Mouse (Mus musculus): Measurements from ENCODE around the gene Nol8. TPM values are rescaled to one million over a fixed set of nuclear protein-coding genes. Genes with fewer than 3 reads are reported as not detected.

The Nol8 gene
- total and polyA plus RNA-seq, 2 experiments from 2014 or later: 9.2 to 10.8 TPM

DNA sequence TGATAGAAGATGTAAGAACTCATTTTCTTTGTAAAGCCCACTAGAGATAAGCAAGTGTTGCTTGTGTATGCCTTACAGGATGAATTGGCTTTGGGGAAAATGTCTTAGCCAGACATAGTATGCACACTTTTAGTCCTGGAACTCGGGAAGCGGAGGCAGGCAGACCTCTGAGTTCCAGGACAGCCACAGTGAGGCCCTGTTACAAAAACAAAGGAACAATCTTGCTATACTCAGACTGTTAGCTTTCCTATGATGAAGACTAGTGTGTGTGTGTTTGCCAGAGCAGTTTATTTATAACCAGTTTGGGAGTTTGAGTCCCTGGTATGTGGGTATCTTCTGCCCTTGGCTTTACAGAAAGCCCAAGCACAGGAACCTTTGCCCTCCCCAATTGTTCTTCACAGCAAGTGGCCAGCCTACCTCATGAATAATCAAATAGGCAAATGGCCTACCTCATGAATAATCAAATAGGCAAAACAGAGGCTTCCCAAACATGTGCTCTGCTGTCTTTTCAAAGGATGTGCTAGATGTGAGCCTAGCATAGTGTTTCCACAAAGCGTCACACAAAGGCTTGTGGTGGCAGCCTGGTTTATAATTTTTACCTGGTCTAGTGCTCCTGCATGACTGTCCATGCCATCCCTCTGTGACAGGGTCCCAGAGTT, 53.3 kb downstream of the Nol8 start:
- Histone ChIP-seq H3K27me3 (ENCODE audit: insufficient read depth, low read length) (no peaks in the 10 kb centered on the region), H3K27ac (ENCODE audit: low read depth, low read length) (no peak overlapping the region), H3K9ac (replicated peaks; ENCODE audit: low read length, poor library complexity, severe bottlenecking) (no peak overlapping the region), H3K4me1 (ENCODE audit: insufficient read depth, low read length) (no peaks in the 10 kb centered on the region), H3K4me2 (ENCODE audit: low read depth, low read length, poor library complexity, severe bottlenecking) (no peak overlapping the region), H3K36me3 (ENCODE audit: insufficient read depth, low read length) (peaks cover 81% of the 10 kb centered on the region), H3K4me3 (ENCODE audit: low read depth, low read length) (no peak overlapping the region), H3K9me3 (ENCODE audit: low read length) (no peaks in the 10 kb centered on the region)
- no peak for TF ChIP-seq CTCF (IDR thresholded peaks at IDR 0.05)
- DNase-seq (ENCODE audit: low spot score) (peak; percentile 12), ATAC-seq (ENCODE audit: low FRiP score) (no peak)
- WGBS: 45% methylated on average over 3 of the region's 3 CpGs

DNA sequence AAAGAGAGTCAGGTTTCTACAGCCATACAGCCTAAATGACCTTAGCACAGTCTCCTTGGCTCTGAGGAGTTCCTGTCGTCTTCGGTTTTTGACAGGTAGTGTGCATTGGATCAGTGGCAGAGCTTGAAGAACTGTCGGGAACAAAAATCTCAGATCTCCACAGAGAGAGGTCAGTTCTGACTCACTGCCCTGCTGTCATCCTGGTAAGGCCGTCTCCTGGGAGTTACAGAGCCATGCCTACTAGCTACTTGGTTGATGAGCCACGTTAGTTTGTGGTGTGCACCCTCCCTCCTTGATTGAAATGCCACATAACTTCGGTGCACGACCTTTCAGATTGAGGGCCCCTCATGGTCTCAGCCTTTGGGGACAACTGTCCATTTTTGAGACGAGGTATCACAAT, 55.4 kb downstream of the Nol8 start:
- no peak for DNase-seq (ENCODE audit: low spot score)
- 95% methylated on average over 8 of the region's 8 CpGs for WGBS

DNA sequence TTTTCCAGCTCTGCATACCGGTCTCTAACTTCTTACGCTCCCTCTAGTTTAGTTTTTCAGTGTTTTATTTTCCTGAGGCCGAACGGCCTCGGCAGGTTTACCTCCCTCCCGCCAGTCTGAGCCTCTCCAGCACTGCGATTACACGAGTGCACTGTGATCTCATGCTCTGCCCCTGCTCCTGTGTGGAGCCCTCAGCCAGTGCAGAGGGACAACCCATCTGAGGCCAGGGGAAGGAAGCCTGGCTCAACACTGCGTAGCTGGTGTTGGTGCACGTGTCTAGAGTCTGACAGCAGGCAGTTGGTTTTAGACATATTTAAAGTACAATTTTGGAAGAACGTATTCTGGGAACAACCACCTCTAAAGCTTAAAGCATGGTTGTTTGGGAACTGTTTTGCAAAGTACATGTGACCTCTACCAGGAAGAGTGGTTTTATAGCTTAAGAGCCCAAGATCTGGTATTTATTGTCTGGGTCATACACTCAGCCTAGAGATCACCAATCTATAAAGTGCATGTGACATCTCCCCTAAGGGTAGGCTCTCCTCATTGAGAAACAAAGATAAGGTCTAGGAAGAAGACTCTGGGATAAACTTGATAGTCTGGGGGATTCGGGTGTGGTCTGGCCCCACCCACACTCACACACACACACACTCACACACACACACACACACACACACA, 59.3 kb downstream of the Nol8 start:
- peaks cover 70% of the 10 kb centered on the region for H3K36me3 ChIP-seq (ENCODE audit: insufficient read depth, low read length)
- no peak overlapping the region for H3K27ac ChIP-seq (ENCODE audit: low read depth, low read length)
- H3K9me3 ChIP-seq (ENCODE audit: low read length): no peaks in the 10 kb centered on the region
- WGBS: 96% methylated on average over 12 of the region's 12 CpGs
- DNase-seq (ENCODE audit: low spot score) (no peak), ATAC-seq (ENCODE audit: low FRiP score) (no peak)
- no peak overlapping the region for H3K4me2 ChIP-seq (ENCODE audit: low read depth, low read length, poor library complexity, severe bottlenecking)
- no peaks in the 10 kb centered on the region for H3K4me1 ChIP-seq (ENCODE audit: insufficient read depth, low read length)
- H3K9ac ChIP-seq (replicated peaks; ENCODE audit: low read length, poor library complexity, severe bottlenecking): no peak overlapping the region
- H3K27me3 ChIP-seq (ENCODE audit: insufficient read depth, low read length): no peaks in the 10 kb centered on the region
- TF ChIP-seq CTCF (IDR thresholded peaks at IDR 0.05): no peak
- H3K4me3 ChIP-seq (ENCODE audit: low read depth, low read length): no peak overlapping the region

More for the DNA sequence above, 55.4 kb downstream of the Nol8 start:
- Histone ChIP-seq H3K36me3 (ENCODE audit: insufficient read depth, low read length) (peaks cover 79% of the 10 kb centered on the region), H3K4me2 (ENCODE audit: low read depth, low read length, poor library complexity, severe bottlenecking) (no peak overlapping the region), H3K4me3 (ENCODE audit: low read depth, low read length) (no peak overlapping the region), H3K27ac (ENCODE audit: low read depth, low read length) (no peak overlapping the region), H3K27me3 (ENCODE audit: insufficient read depth, low read length) (no peaks in the 10 kb centered on the region), H3K9me3 (ENCODE audit: low read length) (no peaks in the 10 kb centered on the region), H3K9ac (replicated peaks; ENCODE audit: low read length, poor library complexity, severe bottlenecking) (no peak overlapping the region), H3K4me1 (ENCODE audit: insufficient read depth, low read length) (no peaks in the 10 kb centered on the region)
- no peak for ATAC-seq (ENCODE audit: low FRiP score)
- TF ChIP-seq CTCF (IDR thresholded peaks at IDR 0.05): no peak

DNA sequence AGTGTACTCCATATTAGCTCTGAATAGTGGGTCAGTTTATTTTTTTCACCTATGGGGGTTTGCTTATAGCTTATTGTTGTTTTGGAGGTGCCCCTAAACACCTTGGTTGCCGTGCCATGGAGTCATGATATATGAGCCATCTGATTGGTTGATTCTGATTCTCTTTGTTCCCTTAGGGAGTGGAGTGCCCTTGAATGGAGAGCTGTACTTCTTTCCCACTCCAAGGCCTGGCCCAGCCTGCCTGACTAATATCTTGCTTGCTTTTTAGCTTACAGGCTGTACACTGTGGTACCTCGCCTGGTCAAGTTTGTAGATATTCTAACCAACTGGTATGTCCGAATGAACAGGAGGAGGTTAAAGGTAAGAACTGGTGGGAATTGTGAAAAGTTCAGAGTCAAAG, 66.4 kb downstream of the Nol8 start:
- ATAC-seq (ENCODE audit: low FRiP score): no peak

More for the DNA sequence above, 66.4 kb downstream of the Nol8 start:
- no peak overlapping the region for H3K9ac ChIP-seq (replicated peaks; ENCODE audit: low read length, poor library complexity, severe bottlenecking)
- no peak overlapping the region for H3K4me2 ChIP-seq (ENCODE audit: low read depth, low read length, poor library complexity, severe bottlenecking)
- H3K9me3 ChIP-seq (ENCODE audit: low read length): no peaks in the 10 kb centered on the region
- no peaks in the 10 kb centered on the region for H3K4me1 ChIP-seq (ENCODE audit: insufficient read depth, low read length)
- DNase-seq (ENCODE audit: low spot score): no peak
- no peak overlapping the region for H3K4me3 ChIP-seq (ENCODE audit: low read depth, low read length)
- no peak for TF ChIP-seq CTCF (IDR thresholded peaks at IDR 0.05)
- H3K36me3 ChIP-seq (ENCODE audit: insufficient read depth, low read length): peaks cover 87% of the 10 kb centered on the region
- 93% methylated on average over 3 of the region's 3 CpGs for WGBS
- H3K27me3 ChIP-seq (ENCODE audit: insufficient read depth, low read length): no peaks in the 10 kb centered on the region
- no peak overlapping the region for H3K27ac ChIP-seq (ENCODE audit: low read depth, low read length)

Other genes starting within 250 kb of the Nol8 start
- gene Ippk, start 231.8 kb upstream of the Nol8 start, total RNA-seq (2014; rRNA removed): 11.9 TPM in 2 replicates
- gene Ippk, start 231.8 kb upstream of the Nol8 start, polyA plus RNA-seq (2015; fragmentation: Nextera tagmentation; extraction: Ambion mirVana): 10.4 and 10.9 TPM in 2 replicates
- 0.14 and 0.38 TPM in 2 replicates for gene Tes3-ps, start 159.8 kb upstream of the Nol8 start, total RNA-seq (2014; rRNA removed)
- 0.34 and 0.70 TPM in 2 replicates for gene Tes3-ps, start 159.8 kb upstream of the Nol8 start, polyA plus RNA-seq (2015; fragmentation: Nextera tagmentation; extraction: Ambion mirVana)
- 2.4 and 2.7 TPM in 2 replicates for gene Ecm2, start 148.3 kb upstream of the Nol8 start, total RNA-seq (2014; rRNA removed)
- 1.3 and 1.4 TPM in 2 replicates for gene Ecm2, start 148.3 kb upstream of the Nol8 start, polyA plus RNA-seq (2015; fragmentation: Nextera tagmentation; extraction: Ambion mirVana)
- gene Aspn, start 108.6 kb upstream of the Nol8 start, total RNA-seq (2014; rRNA removed): 0.71 and 1.6 TPM in 2 replicates
- gene Aspn, start 108.6 kb upstream of the Nol8 start, polyA plus RNA-seq (2015; fragmentation: Nextera tagmentation; extraction: Ambion mirVana): 0.74 and 0.80 TPM in 2 replicates
- 0.61 and 1.1 TPM in 2 replicates for gene Omd, start 70.6 kb upstream of the Nol8 start, total RNA-seq (2014; rRNA removed)
- gene Omd, start 70.6 kb upstream of the Nol8 start, polyA plus RNA-seq (2015; fragmentation: Nextera tagmentation; extraction: Ambion mirVana): 1.1 and 1.6 TPM in 2 replicates
- gene Ogn, start 45.0 kb upstream of the Nol8 start, total RNA-seq (2014; rRNA removed): 19.7 and 20.7 TPM in 2 replicates
- gene Ogn, start 45.0 kb upstream of the Nol8 start, polyA plus RNA-seq (2015; fragmentation: Nextera tagmentation; extraction: Ambion mirVana): 13.8 and 15.5 TPM in 2 replicates
- gene Cenpp, start 293 bp upstream of the Nol8 start, total RNA-seq (2014; rRNA removed): 1.3 and 9.3 TPM in 2 replicates
- gene Cenpp, start 293 bp upstream of the Nol8 start, polyA plus RNA-seq (2015; fragmentation: Nextera tagmentation; extraction: Ambion mirVana): 6.9 and 7.1 TPM in 2 replicates
- 30.6 and 33.4 TPM in 2 replicates for gene Iars, start 29.0 kb downstream of the Nol8 start, total RNA-seq (2014; rRNA removed)
- gene Iars, start 29.0 kb downstream of the Nol8 start, polyA plus RNA-seq (2015; fragmentation: Nextera tagmentation; extraction: Ambion mirVana): 19.2 and 19.8 TPM in 2 replicates
- not detected in 2 replicates for gene Gm30302, start 145.9 kb downstream of the Nol8 start, total RNA-seq (2014; rRNA removed)
- not detected in 2 replicates for gene Gm30302, start 145.9 kb downstream of the Nol8 start, polyA plus RNA-seq (2015; fragmentation: Nextera tagmentation; extraction: Ambion mirVana)